Mouse (Mus musculus): ENCODE measurements at regions not wholly inside any gene's neighbourhood (a gene's known extent, or its start where the extent isn't known, plus 50 kb on each side); places are given as distances from the start of the nearest gene placed in this dataset.
A peak's percentile ranks its signal among the peaks of the same experiment; 100 is the strongest.

- Histone ChIP-seq H3K36me3 (ENCODE audit: control insufficient read depth, insufficient read depth) (no peaks in the 10 kb centered on the region), H3K9ac (ENCODE audit: low read depth, low read length) (no peak overlapping the region), H3K4me3 (ENCODE audit: low read depth, low read length) (no peak overlapping the region), H3K4me1 (replicated peaks; ENCODE audit: control insufficient read depth, insufficient read depth, low read length) (no peaks in the 10 kb centered on the region), H3K4me2 (replicated peaks; ENCODE audit: low read depth) (no peak overlapping the region; the same call in 1 of the 2 replicates), H3K9me3 (ENCODE audit: control insufficient read depth) (no peaks in the 10 kb centered on the region), H3K27ac (ENCODE audit: low read depth, low read length) (no peak overlapping the region), H3K27me3 (replicated peaks; ENCODE audit: control insufficient read depth, insufficient read depth, low read length) (no peaks in the 10 kb centered on the region)
- no peak for ATAC-seq
- peak; percentile 94 for TF ChIP-seq CTCF (IDR thresholded peaks at IDR 0.05; ENCODE audit: low read depth)
- WGBS: 24% methylated on average over 13 of the region's 13 CpGs
Measured at GRCm38 (mm10) chr14:114790946-114791830, 300.8 kb upstream of the Gpc5 start.

GRCm38 (mm10) chr14:114791831-114792224 lies 300.2 kb upstream of the Gpc5 start:
- WGBS: 53% methylated on average over 4 of the region's 4 CpGs
- no peak overlapping the region for H3K27ac ChIP-seq (ENCODE audit: low read depth, low read length)
- no peaks in the 10 kb centered on the region for H3K4me1 ChIP-seq (replicated peaks; ENCODE audit: control insufficient read depth, insufficient read depth, low read length)
- H3K9me3 ChIP-seq (ENCODE audit: control insufficient read depth): no peaks in the 10 kb centered on the region
- H3K27me3 ChIP-seq (replicated peaks; ENCODE audit: control insufficient read depth, insufficient read depth, low read length): no peaks in the 10 kb centered on the region
- no peak overlapping the region for H3K4me2 ChIP-seq (replicated peaks; ENCODE audit: low read depth)
- no peak for TF ChIP-seq CTCF (IDR thresholded peaks at IDR 0.05; ENCODE audit: low read depth)
- no peaks in the 10 kb centered on the region for H3K36me3 ChIP-seq (ENCODE audit: control insufficient read depth, insufficient read depth)
- no peak for ATAC-seq
- H3K4me3 ChIP-seq (ENCODE audit: low read depth, low read length): no peak overlapping the region
- H3K9ac ChIP-seq (ENCODE audit: low read depth, low read length): no peak overlapping the region

GRCm38 (mm10) chr14:114804643-114805042 lies 287.4 kb upstream of the Gpc5 start:
- no peak for TF ChIP-seq CTCF (IDR thresholded peaks at IDR 0.05; ENCODE audit: low read depth)

GRCm38 (mm10) chr14:114808621-114809020 lies 283.4 kb upstream of the Gpc5 start:
- 66% methylated on average over 2 of the region's 2 CpGs for WGBS

More at GRCm38 (mm10) chr14:114804643-114805042, 287.4 kb upstream of the Gpc5 start:
- Histone ChIP-seq H3K9me3 (ENCODE audit: control insufficient read depth) (no peaks in the 10 kb centered on the region), H3K4me2 (replicated peaks; ENCODE audit: low read depth) (no peak overlapping the region), H3K4me3 (ENCODE audit: low read depth, low read length) (no peak overlapping the region), H3K27me3 (replicated peaks; ENCODE audit: control insufficient read depth, insufficient read depth, low read length) (no peaks in the 10 kb centered on the region), H3K36me3 (ENCODE audit: control insufficient read depth, insufficient read depth) (no peaks in the 10 kb centered on the region), H3K27ac (ENCODE audit: low read depth, low read length) (no peak overlapping the region), H3K4me1 (replicated peaks; ENCODE audit: control insufficient read depth, insufficient read depth, low read length) (no peaks in the 10 kb centered on the region), H3K9ac (ENCODE audit: low read depth, low read length) (no peak overlapping the region)
- no peak for ATAC-seq
- WGBS: 92% methylated on average over 11 of the region's 11 CpGs

GRCm38 (mm10) chr14:114820677-114821076 lies 271.3 kb upstream of the Gpc5 start:
- 3% methylated on average over 1 of the region's 1 CpGs for WGBS
- no peak for ATAC-seq
- H3K27ac ChIP-seq (ENCODE audit: low read depth, low read length): no peak overlapping the region

More at GRCm38 (mm10) chr14:114808621-114809020, 283.4 kb upstream of the Gpc5 start:
- no peaks in the 10 kb centered on the region for H3K36me3 ChIP-seq (ENCODE audit: control insufficient read depth, insufficient read depth)
- H3K4me3 ChIP-seq (ENCODE audit: low read depth, low read length): no peak overlapping the region
- no peaks in the 10 kb centered on the region for H3K9me3 ChIP-seq (ENCODE audit: control insufficient read depth)
- H3K4me2 ChIP-seq (replicated peaks; ENCODE audit: low read depth): no peak overlapping the region
- H3K27me3 ChIP-seq (replicated peaks; ENCODE audit: control insufficient read depth, insufficient read depth, low read length): no peaks in the 10 kb centered on the region
- H3K4me1 ChIP-seq (replicated peaks; ENCODE audit: control insufficient read depth, insufficient read depth, low read length): no peaks in the 10 kb centered on the region
- TF ChIP-seq CTCF (IDR thresholded peaks at IDR 0.05; ENCODE audit: low read depth): no peak
- H3K27ac ChIP-seq (ENCODE audit: low read depth, low read length): no peak overlapping the region
- H3K9ac ChIP-seq (ENCODE audit: low read depth, low read length): no peak overlapping the region
- no peak for ATAC-seq

GRCm38 (mm10) chr14:114821098-114821594 lies 270.9 kb upstream of the Gpc5 start:
- no peak for TF ChIP-seq CTCF (IDR thresholded peaks at IDR 0.05; ENCODE audit: low read depth)
- 0 out of 2 replicates have a peak overlapping the region, but pooled peaks have one; percentile 21 for H3K27ac ChIP-seq (ENCODE audit: low read depth, low read length)

More at GRCm38 (mm10) chr14:114820677-114821076, 271.3 kb upstream of the Gpc5 start:
- TF ChIP-seq CTCF (IDR thresholded peaks at IDR 0.05; ENCODE audit: low read depth): no peak
- Histone ChIP-seq H3K36me3 (ENCODE audit: control insufficient read depth, insufficient read depth) (no peaks in the 10 kb centered on the region), H3K9ac (ENCODE audit: low read depth, low read length) (no peak overlapping the region), H3K9me3 (ENCODE audit: control insufficient read depth) (no peaks in the 10 kb centered on the region), H3K4me2 (replicated peaks; ENCODE audit: low read depth) (no peak overlapping the region), H3K4me3 (ENCODE audit: low read depth, low read length) (no peak overlapping the region), H3K4me1 (replicated peaks; ENCODE audit: control insufficient read depth, insufficient read depth, low read length) (no peaks in the 10 kb centered on the region), H3K27me3 (replicated peaks; ENCODE audit: control insufficient read depth, insufficient read depth, low read length) (no peaks in the 10 kb centered on the region)

More at GRCm38 (mm10) chr14:114821098-114821594, 270.9 kb upstream of the Gpc5 start:
- H3K4me2 ChIP-seq (replicated peaks; ENCODE audit: low read depth): no peak overlapping the region
- H3K9me3 ChIP-seq (ENCODE audit: control insufficient read depth): no peaks in the 10 kb centered on the region
- ATAC-seq: no peak
- no peaks in the 10 kb centered on the region for H3K27me3 ChIP-seq (replicated peaks; ENCODE audit: control insufficient read depth, insufficient read depth, low read length)
- H3K36me3 ChIP-seq (ENCODE audit: control insufficient read depth, insufficient read depth): no peaks in the 10 kb centered on the region
- no peak overlapping the region for H3K4me3 ChIP-seq (ENCODE audit: low read depth, low read length)
- H3K9ac ChIP-seq (ENCODE audit: low read depth, low read length): no peak overlapping the region
- 40% methylated on average over 2 of the region's 2 CpGs for WGBS
- no peaks in the 10 kb centered on the region for H3K4me1 ChIP-seq (replicated peaks; ENCODE audit: control insufficient read depth, insufficient read depth, low read length)
